ENCODE assay signal across 8 mouse cellular contexts in the genomic region with DNA sequence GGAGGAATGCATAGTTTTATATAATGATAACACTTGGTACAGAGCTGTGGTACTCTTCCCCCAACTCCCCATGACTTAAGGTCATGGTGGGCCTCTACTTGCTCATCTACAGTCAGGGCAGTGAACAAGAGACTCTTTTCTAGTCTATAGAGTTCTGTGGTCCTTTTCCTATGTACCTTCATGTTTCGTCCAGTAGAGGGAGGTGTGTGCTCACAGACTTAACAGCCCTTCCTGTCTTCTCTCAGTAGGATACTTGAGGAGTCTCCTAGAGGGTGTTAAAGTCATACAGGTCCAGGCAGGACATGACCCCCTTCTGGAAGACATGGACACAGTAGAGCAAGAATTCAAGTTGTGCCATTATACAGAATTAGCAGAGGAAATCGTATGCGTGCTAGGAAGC.
DNase-seq lines count a peak whose midpoint lies in the region; ATAC-seq lines count a peak whose summit lies in the region.

No protein-coding gene starts in this region.

- ATAC-seq in frontal cortex, adult (ENCODE audit: low TSS enrichment): peak; percentile 80
- peak; percentile 76 for ATAC-seq in intestine, embryonic 15.5 days
- ATAC-seq in megakaryocyte, adult 5-6 weeks (ENCODE audit: poor library complexity, severe bottlenecking): peak; percentile 85

- intact Hi-C loops in gastrocnemius, postnatal 36 days (cut with DNase I): loop anchor here (2.0 kb wide), 2 partner anchors 40 to 74 kb away; no protein-coding TSS in a partner anchor

- no peaks in the 10 kb centered on the region for H3K36me3 ChIP-seq in intestine, embryonic 15.5 days

- H3K4me1 ChIP-seq in intestine, embryonic 15.5 days (replicated peaks): no peaks in the 10 kb centered on the region

- WGBS in intestine, embryonic 15.5 days: 47% methylated on average over 3 of the region's 3 CpGs

- no peak overlapping the region for H3K27ac ChIP-seq in intestine, embryonic 15.5 days

- H3K4me3 ChIP-seq in intestine, embryonic 15.5 days (replicated peaks): no peak overlapping the region

- H3K9me3 ChIP-seq in intestine, embryonic 15.5 days: no peaks in the 10 kb centered on the region

- no peak overlapping the region for H3K4me2 ChIP-seq in intestine, embryonic 15.5 days (replicated peaks)

- no peak overlapping the region for H3K9ac ChIP-seq in intestine, embryonic 15.5 days

- no peaks in the 10 kb centered on the region for H3K27me3 ChIP-seq in intestine, embryonic 15.5 days (replicated peaks)

- DNase-seq in frontal cortex, postnatal 14 days (ENCODE audit: low spot score in 2 of 2): no peak
- DNase-seq in A20 (ENCODE audit: low read depth, low spot score): peak; percentile 15
- peak; percentile 30 for DNase-seq in embryo, embryonic 9.5 days (ENCODE audit: extremely low spot score)
- DNase-seq in gastrocnemius, postnatal 36 days: no peak
- no peak for DNase-seq in testis, postnatal 10 days (ENCODE audit: low spot score)

Comparison
In these comparisons a context has a peak if more than half of its experiments do, and no peak if none do; other contexts are left out.
1. DNase-seq: peak in A20 (single experiment) and embryo, embryonic 9.5 days (single experiment); none in frontal cortex, postnatal 14 days (0 of 2), gastrocnemius, postnatal 36 days (0 of 2) and testis, postnatal 10 days (single experiment).
2. Peak in every context shown above with its lines, with median percentiles within 50 percentile points of each other: ATAC-seq.